Mouse (Mus musculus) E14TG2a.4 (cell line): Measurements from ENCODE around the gene Fndc8.
"Not testable (repeated sequence)": the region's sequence is repeated elsewhere in the genome, so short reads cannot be mapped to it uniquely, and the experiment has no call there.

ENCODE experiments used
- H3K27me3 ChIP-seq: 2 replicates; pipeline ENCODE4 v1.6.1; 2014; ENCODE audit warnings: low read length, control low read depth; ENCODE audit not compliant: insufficient read depth
- H3K36me3 ChIP-seq: 2 replicates; pipeline ENCODE4 v1.6.1; 2014; ENCODE audit warnings: low read length, control low read depth; ENCODE audit not compliant: insufficient read depth
- H3K4me1 ChIP-seq: replicated peaks from 2 replicates; pipeline ENCODE4 v1.6.1; 2014; ENCODE audit warnings: low read depth, low read length, control low read depth
- H3K4me3 ChIP-seq: replicated peaks from 2 replicates; pipeline ENCODE4 v1.5.1; 2014; ENCODE audit warnings: mild to moderate bottlenecking, low read length
- H3K9me3 ChIP-seq: 2 replicates; pipeline ENCODE4 v1.6.1; 2014; ENCODE audit warnings: low read length, control low read depth
- CTCF ChIP-seq: conservative IDR thresholded peaks from 2 replicates; pipeline ENCODE4 v1.5.1; 2014; ENCODE audit warnings: low read length
- NANOG ChIP-seq: IDR thresholded peaks from 2 replicates; pipeline ENCODE4 v1.6.1; 2014; ENCODE audit warnings: borderline replicate concordance, low read length, mixed read lengths
- POU5F1 ChIP-seq: IDR thresholded peaks from 2 replicates; pipeline ENCODE4 v1.6.1; 2014; ENCODE audit warnings: low read length, borderline replicate concordance

Gene Fndc8

GRCm38 (mm10) chr11:82914711-82915352 is 22.9 kb downstream of the Fndc8 start:
- Histone ChIP-seq H3K4me1 (peaks cover 29% of the 10 kb centered on the region), H3K27me3 (peaks cover 53% of the 10 kb centered on the region), H3K36me3 (no peaks in the 10 kb centered on the region), H3K9me3 (no peaks in the 10 kb centered on the region), H3K4me3 (no peak overlapping the region)
- peak; percentile 88 for TF ChIP-seq CTCF
- no peak for TF ChIP-seq NANOG

- no peaks in the 10 kb centered on the region for H3K9me3 ChIP-seq
- peaks cover 3% of the 10 kb centered on the region; the same call in 1 of the 2 replicates for H3K4me1 ChIP-seq
- TF ChIP-seq POU5F1 (no peak), NANOG (no peak), CTCF (no peak)
- H3K27me3 ChIP-seq, result peaks cover 31% of the 10 kb centered on the region
- H3K4me3 ChIP-seq, result no peak overlapping the region
- no peaks in the 10 kb centered on the region for H3K36me3 ChIP-seq
These were observed 28.8 kb downstream of the Fndc8 start for GRCm38 (mm10) chr11:82920768-82921167.

DNA sequence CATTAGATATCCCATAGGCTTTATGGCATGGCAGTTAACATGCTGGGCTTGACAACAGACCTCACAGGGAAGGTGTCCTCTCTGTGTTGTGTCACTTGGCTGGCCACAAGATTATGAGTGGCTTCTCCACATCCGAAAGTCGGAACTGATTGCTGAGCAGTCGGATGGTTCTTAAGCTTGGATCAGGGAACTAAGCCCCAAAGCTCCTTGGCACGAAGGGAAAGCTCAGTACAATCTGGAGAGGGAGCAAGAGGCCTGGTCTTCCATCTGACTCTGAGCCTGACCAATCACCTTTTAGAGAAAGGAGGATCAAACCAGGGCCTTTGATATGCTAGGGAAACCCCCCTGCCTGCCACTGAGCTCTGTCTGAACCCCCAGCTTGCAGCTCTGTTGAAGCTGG is 29.8 kb downstream of the Fndc8 start:
- peaks cover 6% of the 10 kb centered on the region; the same call in 1 of the 2 replicates for H3K4me1 ChIP-seq
- TF ChIP-seq POU5F1 (no peak), CTCF (no peak), NANOG (no peak)
- peaks cover 31% of the 10 kb centered on the region for H3K27me3 ChIP-seq
- H3K4me3 ChIP-seq, result no peak overlapping the region
- H3K9me3 ChIP-seq, result no peaks in the 10 kb centered on the region
- H3K36me3 ChIP-seq, result no peaks in the 10 kb centered on the region

DNA sequence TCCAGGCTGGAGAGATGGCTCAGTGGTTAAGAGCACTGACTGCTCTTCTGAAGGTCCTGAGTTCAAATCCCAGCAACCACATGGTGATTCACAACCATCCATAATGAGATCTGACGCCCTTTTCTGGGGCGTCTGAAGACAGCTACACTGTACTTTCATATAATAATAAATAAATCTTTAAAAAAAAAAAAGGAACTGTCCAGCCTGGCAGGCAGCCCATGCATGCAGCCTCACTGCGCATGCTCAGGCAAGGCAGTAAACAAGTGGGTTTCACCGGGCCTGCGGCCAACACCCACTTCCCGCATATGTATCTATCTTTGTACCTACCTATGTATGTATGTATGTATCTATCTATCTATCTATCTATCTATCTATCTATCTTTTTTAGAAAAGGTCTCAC is 32.0 kb downstream of the Fndc8 start:
- H3K27me3 ChIP-seq, result peaks cover 30% of the 10 kb centered on the region
- not testable (repeated sequence) for H3K4me3 ChIP-seq, H3K36me3 ChIP-seq, H3K4me1 ChIP-seq, H3K9me3 ChIP-seq

GRCm38 (mm10) chr11:82928897-82929632 is 37.1 kb downstream of the Fndc8 start:
- H3K36me3 ChIP-seq, result no peaks in the 10 kb centered on the region
- peaks cover 5% of the 10 kb centered on the region; the same call in 1 of the 2 replicates for H3K9me3 ChIP-seq
- no peak overlapping the region for H3K4me3 ChIP-seq
- H3K4me1 ChIP-seq, result peaks cover 10% of the 10 kb centered on the region
- H3K27me3 ChIP-seq, result peaks cover 45% of the 10 kb centered on the region
- TF ChIP-seq POU5F1 (no peak), NANOG (no peak), CTCF (no peak)

GRCm38 (mm10) chr11:82929633-82929950 is 37.7 kb downstream of the Fndc8 start:
- H3K9me3 ChIP-seq, result peaks cover 5% of the 10 kb centered on the region; the same call in 1 of the 2 replicates
- peaks cover 10% of the 10 kb centered on the region for H3K4me1 ChIP-seq
- no peaks in the 10 kb centered on the region for H3K36me3 ChIP-seq
- TF ChIP-seq POU5F1 (no peak), NANOG (no peak), CTCF (no peak)
- H3K27me3 ChIP-seq, result peaks cover 50% of the 10 kb centered on the region
- H3K4me3 ChIP-seq, result no peak overlapping the region

DNA sequence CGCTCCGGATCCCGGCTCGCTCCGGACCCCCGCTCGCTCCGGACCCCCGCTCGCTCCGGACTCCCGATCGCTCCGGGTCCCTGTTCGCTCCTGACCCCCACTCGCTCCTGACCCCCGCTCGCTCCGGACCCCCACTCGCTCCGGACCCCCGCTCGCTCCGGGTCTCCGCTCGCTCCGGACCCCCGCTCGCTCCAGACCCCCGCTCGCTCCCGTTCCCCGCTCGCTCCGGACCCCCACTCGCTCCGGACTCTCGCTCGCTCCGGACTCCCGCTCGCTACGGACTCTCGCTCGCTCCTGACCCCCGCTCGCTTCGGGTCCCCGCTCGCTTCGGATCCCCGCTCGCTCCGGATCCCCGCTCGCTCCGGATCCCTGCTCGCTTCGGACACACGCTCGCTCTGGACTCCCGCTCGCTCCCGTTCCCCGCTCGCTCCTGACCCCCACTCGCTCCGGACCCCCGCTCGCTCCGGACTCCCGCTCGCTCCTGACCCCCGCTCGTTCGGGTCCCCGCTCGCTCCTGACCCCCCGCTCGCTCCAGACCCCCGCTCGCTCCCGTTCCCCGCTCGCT is 38.5 kb downstream of the Fndc8 start:
- Histone ChIP-seq H3K4me3 (peak overlapping the region; percentile 67), H3K27me3 (peaks cover 53% of the 10 kb centered on the region)
- not testable (repeated sequence) for H3K9me3 ChIP-seq, H3K4me1 ChIP-seq, H3K36me3 ChIP-seq

- H3K4me3 ChIP-seq, result 0 out of 2 replicates have a peak overlapping the region, but pooled peaks have one; percentile 13
- H3K4me1 ChIP-seq, H3K36me3 ChIP-seq, H3K9me3 ChIP-seq: not testable (repeated sequence)
- H3K27me3 ChIP-seq, result peaks cover 60% of the 10 kb centered on the region
These were observed 39.2 kb downstream of the Fndc8 start for GRCm38 (mm10) chr11:82931161-82931560.

DNA sequence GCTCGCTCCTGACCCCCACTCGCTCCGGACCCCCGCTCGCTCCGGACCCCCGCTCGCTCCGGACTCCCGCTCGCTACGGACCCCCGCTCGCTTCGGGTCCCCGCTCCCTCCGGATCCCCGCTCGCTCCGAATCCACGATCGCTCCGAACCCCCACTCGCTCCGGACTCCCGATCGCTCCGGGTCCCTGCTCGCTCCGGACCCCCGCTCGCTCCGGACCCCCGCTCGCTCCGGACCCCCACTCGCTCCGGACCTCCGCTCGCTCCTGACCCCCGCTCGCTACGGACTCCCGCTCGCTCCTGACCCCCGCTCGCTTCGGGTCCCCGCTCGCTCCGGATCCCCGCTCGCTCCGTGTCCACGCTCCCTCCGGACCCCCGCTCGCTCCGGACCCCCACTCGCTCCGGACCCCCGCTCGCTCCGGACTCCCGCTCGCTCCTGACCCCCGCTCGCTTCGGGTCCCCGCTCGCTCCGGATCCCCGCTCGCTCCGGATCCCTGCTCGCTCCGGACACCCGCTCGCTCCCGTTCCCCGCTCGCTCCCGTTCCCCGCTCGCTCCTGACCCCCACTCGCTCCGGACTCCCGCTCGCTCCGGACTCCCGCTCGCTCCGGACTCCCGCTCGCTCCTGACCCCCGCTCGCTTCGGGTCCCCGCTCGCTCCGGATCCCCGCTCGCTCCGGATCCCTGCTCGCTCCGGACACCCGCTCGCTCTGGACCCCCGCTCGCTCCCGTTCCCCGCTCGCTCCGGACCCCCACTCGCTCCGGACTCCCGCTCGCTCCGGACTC is 39.9 kb downstream of the Fndc8 start:
- not testable (repeated sequence) for H3K36me3 ChIP-seq, H3K4me1 ChIP-seq, H3K9me3 ChIP-seq
- H3K27me3 ChIP-seq, result peaks cover 67% of the 10 kb centered on the region
- H3K4me3 ChIP-seq, result peak overlapping the region; percentile 23; the same call in 1 of the 2 replicates
